Mouse (Mus musculus) lung, adult 2 months (tissue): ENCODE data around the gene Rgl1.
"Not testable (repeated sequence)": the region's sequence is repeated elsewhere in the genome, so short reads cannot be mapped to it uniquely, and the experiment has no call there.

ENCODE experiments used
- CTCF ChIP-seq: fragments of 200-500 bp; IDR thresholded peaks from 2 replicates; pipeline ENCODE4 v1.5.1; 2011; ENCODE audit warnings: mild to moderate bottlenecking, low read length, control low read depth; ENCODE audit not compliant: insufficient read depth
- POLR2A ChIP-seq: fragments of 200-500 bp; IDR thresholded peaks from 2 replicates; pipeline ENCODE4 v1.6.1; 2011; ENCODE audit warnings: low read depth, mild to moderate bottlenecking, control low read depth, low read length, borderline replicate concordance; ENCODE audit errors: extremely low read depth

DNA sequence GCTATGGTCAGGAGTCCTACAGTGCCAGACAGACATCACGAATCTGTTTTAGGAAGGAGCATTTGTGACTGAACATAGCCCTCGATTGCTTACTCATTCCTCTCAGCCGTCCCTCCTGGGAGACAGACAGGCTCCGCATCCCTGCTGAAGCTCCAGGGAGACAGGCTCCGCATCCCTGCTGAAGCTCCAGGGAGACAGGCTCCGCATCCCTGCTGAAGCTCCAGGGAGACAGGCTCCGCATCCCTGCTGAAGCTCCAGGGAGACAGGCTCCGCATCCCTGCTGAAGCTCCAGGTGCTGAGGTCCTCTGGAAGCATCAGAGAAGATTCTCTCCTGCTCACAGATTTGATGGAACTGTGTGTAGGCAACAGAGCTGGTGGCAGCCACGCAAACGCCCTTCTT lies 123.9 kb downstream of the Rgl1 start:
- not testable (repeated sequence) for TF ChIP-seq CTCF, POLR2A
